Mouse (Mus musculus): ENCODE measurements around the gene Syce1. TPM values are rescaled to one million over a fixed set of nuclear protein-coding genes. Genes with fewer than 3 reads are reported as not detected.
A peak's percentile ranks its signal among the peaks of the same experiment; 100 is the strongest.

Gene Syce1
- total and polyA plus RNA-seq, 2 experiments = 0.07 TPM; not detected in 1

- H3K36me3 ChIP-seq (ENCODE audit: control insufficient read depth, insufficient read depth, low read length) = no peaks in the 10 kb centered on the region
- no peak overlapping the region for H3K9ac ChIP-seq (ENCODE audit: low read depth, low read length)
- no peaks in the 10 kb centered on the region for H3K79me2 ChIP-seq (ENCODE audit: control insufficient read depth, insufficient read depth, low read length)
- H3K4me1 ChIP-seq (ENCODE audit: control insufficient read depth, insufficient read depth, low read length) = peaks cover 8% of the 10 kb centered on the region; the same call in 1 of the 2 replicates
- TF ChIP-seq POLR2A (IDR thresholded peaks at IDR 0.05; ENCODE audit: extremely low read depth, insufficient read depth, low read length) (no peak), CTCF (IDR thresholded peaks at IDR 0.05; ENCODE audit: low read depth, low read length) (no peak)
- H3K27me3 ChIP-seq (ENCODE audit: control insufficient read depth, insufficient read depth, low read length) = peaks cover 8% of the 10 kb centered on the region; the same call in 1 of the 2 replicates
- no peak overlapping the region for H3K27ac ChIP-seq (replicated peaks; ENCODE audit: insufficient read depth, low read depth, low read length)
- no peak overlapping the region for H3K4me3 ChIP-seq (ENCODE audit: insufficient read depth, low read depth, low read length)
- DNase-seq (ENCODE audit: extremely low read depth, low read depth, low spot score) = no peak
- 75% methylated on average over 2 of the region's 2 CpGs for WGBS
These were observed 10.6 kb upstream of the Syce1 start for GRCm38 (mm10) chr7:140798212-140798611.

- WGBS = 92% methylated on average over 3 of the region's 3 CpGs
- TF ChIP-seq POLR2A (IDR thresholded peaks at IDR 0.05; ENCODE audit: extremely low read depth, insufficient read depth, low read length) (no peak), CTCF (IDR thresholded peaks at IDR 0.05; ENCODE audit: low read depth, low read length) (peak; percentile 51)
- H3K9ac ChIP-seq (ENCODE audit: low read depth, low read length) = no peak overlapping the region
- no peaks in the 10 kb centered on the region for H3K79me2 ChIP-seq (ENCODE audit: control insufficient read depth, insufficient read depth, low read length)
- peaks cover 12% of the 10 kb centered on the region; the same call in 1 of the 2 replicates for H3K4me1 ChIP-seq (ENCODE audit: control insufficient read depth, insufficient read depth, low read length)
- DNase-seq (ENCODE audit: extremely low read depth, low read depth, low spot score) = peak; percentile 22
- H3K36me3 ChIP-seq (ENCODE audit: control insufficient read depth, insufficient read depth, low read length) = no peaks in the 10 kb centered on the region
- no peak overlapping the region for H3K4me3 ChIP-seq (ENCODE audit: insufficient read depth, low read depth, low read length)
- H3K27me3 ChIP-seq (ENCODE audit: control insufficient read depth, insufficient read depth, low read length) = peaks cover 8% of the 10 kb centered on the region; the same call in 1 of the 2 replicates
- no peak overlapping the region for H3K27ac ChIP-seq (replicated peaks; ENCODE audit: insufficient read depth, low read depth, low read length)
These were observed 10.0 kb upstream of the Syce1 start for GRCm38 (mm10) chr7:140797619-140798018.

- peak; percentile 97 for DNase-seq (ENCODE audit: extremely low read depth, low read depth, low spot score)
- H3K27me3 ChIP-seq (ENCODE audit: control insufficient read depth, insufficient read depth, low read length) = peaks cover 6% of the 10 kb centered on the region; the same call in 1 of the 2 replicates
- H3K27ac ChIP-seq (replicated peaks; ENCODE audit: insufficient read depth, low read depth, low read length) = no peak overlapping the region
- no peaks in the 10 kb centered on the region for H3K79me2 ChIP-seq (ENCODE audit: control insufficient read depth, insufficient read depth, low read length)
- peaks cover 12% of the 10 kb centered on the region; the same call in 1 of the 2 replicates for H3K4me1 ChIP-seq (ENCODE audit: control insufficient read depth, insufficient read depth, low read length)
- TF ChIP-seq CTCF (IDR thresholded peaks at IDR 0.05; ENCODE audit: low read depth, low read length) (no peak), POLR2A (IDR thresholded peaks at IDR 0.05; ENCODE audit: extremely low read depth, insufficient read depth, low read length) (no peak)
- H3K36me3 ChIP-seq (ENCODE audit: control insufficient read depth, insufficient read depth, low read length) = no peaks in the 10 kb centered on the region
- no peak overlapping the region for H3K4me3 ChIP-seq (ENCODE audit: insufficient read depth, low read depth, low read length)
- WGBS = 16% methylated on average over 4 of the region's 4 CpGs
- no peak overlapping the region for H3K9ac ChIP-seq (ENCODE audit: low read depth, low read length)
These were observed 5.9 kb upstream of the Syce1 start for GRCm38 (mm10) chr7:140793541-140793940.

DNA sequence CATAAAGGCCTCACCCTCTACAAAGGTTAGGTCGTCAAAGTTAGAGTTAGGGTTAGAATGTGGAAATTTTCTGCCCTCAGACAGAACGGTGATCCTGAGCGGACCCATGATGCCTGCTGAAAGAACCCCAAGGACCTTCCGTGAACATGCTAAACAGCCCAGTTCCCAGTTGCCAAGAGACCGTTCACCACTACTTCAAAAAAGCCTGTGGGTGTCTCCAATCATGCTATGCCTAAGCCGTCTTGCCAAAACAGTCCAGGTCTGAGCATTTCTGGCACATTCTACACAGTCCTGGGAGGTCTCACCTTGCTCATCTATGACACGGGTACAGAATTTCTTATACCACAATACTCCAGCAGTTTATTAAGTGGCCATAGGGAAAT, 392 bp upstream of the Syce1 start:
- TF ChIP-seq POLR2A (IDR thresholded peaks at IDR 0.05; ENCODE audit: extremely low read depth, insufficient read depth, low read length) (no peak), CTCF (IDR thresholded peaks at IDR 0.05; ENCODE audit: low read depth, low read length) (no peak)
- 86% methylated on average over 7 of the region's 7 CpGs for WGBS

GRCm38 (mm10) chr7:140780548-140780947, 7.1 kb downstream of the Syce1 start:
- H3K27ac ChIP-seq (replicated peaks; ENCODE audit: insufficient read depth, low read depth, low read length) = no peak overlapping the region
- TF ChIP-seq CTCF (IDR thresholded peaks at IDR 0.05; ENCODE audit: low read depth, low read length) = no peak
- TF ChIP-seq POLR2A (IDR thresholded peaks at IDR 0.05; ENCODE audit: extremely low read depth, insufficient read depth, low read length) = no peak
- no peaks in the 10 kb centered on the region for H3K79me2 ChIP-seq (ENCODE audit: control insufficient read depth, insufficient read depth, low read length)
- H3K4me1 ChIP-seq (ENCODE audit: control insufficient read depth, insufficient read depth, low read length) = no peaks in the 10 kb centered on the region
- H3K27me3 ChIP-seq (ENCODE audit: control insufficient read depth, insufficient read depth, low read length) = peaks cover 3% of the 10 kb centered on the region; the same call in 1 of the 2 replicates
- no peak overlapping the region for H3K4me3 ChIP-seq (ENCODE audit: insufficient read depth, low read depth, low read length)
- no peaks in the 10 kb centered on the region for H3K36me3 ChIP-seq (ENCODE audit: control insufficient read depth, insufficient read depth, low read length)
- 91% methylated on average over 4 of the region's 4 CpGs for WGBS
- H3K9ac ChIP-seq (ENCODE audit: low read depth, low read length) = no peak overlapping the region
- DNase-seq (ENCODE audit: extremely low read depth, low read depth, low spot score) = no peak

More for the DNA sequence above, 392 bp upstream of the Syce1 start:
- Histone ChIP-seq H3K36me3 (ENCODE audit: control insufficient read depth, insufficient read depth, low read length) (no peaks in the 10 kb centered on the region), H3K27me3 (ENCODE audit: control insufficient read depth, insufficient read depth, low read length) (peaks cover 15% of the 10 kb centered on the region; the same call in 1 of the 2 replicates), H3K4me1 (ENCODE audit: control insufficient read depth, insufficient read depth, low read length) (peaks cover 3% of the 10 kb centered on the region; the same call in 1 of the 2 replicates), H3K79me2 (ENCODE audit: control insufficient read depth, insufficient read depth, low read length) (no peaks in the 10 kb centered on the region), H3K4me3 (ENCODE audit: insufficient read depth, low read depth, low read length) (no peak overlapping the region), H3K9ac (ENCODE audit: low read depth, low read length) (no peak overlapping the region), H3K27ac (replicated peaks; ENCODE audit: insufficient read depth, low read depth, low read length) (no peak overlapping the region)
- no peak for DNase-seq (ENCODE audit: extremely low read depth, low read depth, low spot score)
